Mouse (Mus musculus): ENCODE results near the gene Polh. TPM values are rescaled to one million over a fixed set of nuclear protein-coding genes. Genes with fewer than 3 reads are reported as not detected.

The Polh gene
- polyA plus RNA-seq (2012; rRNA removed) = 11.3 and 12.0 TPM in 2 replicates

GRCm38 (mm10) chr17:46202421-46203071, at the start of gene Polh, which contains the start of gene Xpo5:
Gene Polh, minus strand, starts transcription at chr17:46202645.
Gene Xpo5, plus strand, starts transcription at chr17:46202782.

GRCm38 (mm10) chr17:46247512-46248188, 45.2 kb upstream of the Polh start, which contains the start of the genes Polr1c and Yipf3:
Gene Polr1c, minus strand, starts transcription at chr17:46248054.
Gene Yipf3, plus strand, starts transcription at chr17:46248080.

GRCm38 (mm10) chr17:46160686-46161085, 41.8 kb downstream of the Polh start, which contains the start of gene Gtpbp2:
Gene Gtpbp2, plus strand, starts transcription at chr17:46161032.

GRCm38 (mm10) chr17:46152847-46153782, 49.3 kb downstream of the Polh start, which contains the start of gene Mad2l1bp:
Gene Mad2l1bp, minus strand, starts transcription at chr17:46153553.

GRCm38 (mm10) chr17:46143578-46144423, 58.6 kb downstream of the Polh start, which contains the start of gene Rsph9:
Gene Rsph9, minus strand, starts transcription at chr17:46144216.

Other genes with a start within 250 kb of the Polh start
- 205 and 227 TPM in 2 replicates for gene Vegfa, start 170.3 kb downstream of the Polh start, polyA plus RNA-seq (2012; rRNA removed)
- 92.3 and 96.9 TPM in 2 replicates for gene Mrps18a, start 91.7 kb downstream of the Polh start, polyA plus RNA-seq (2012; rRNA removed)
- 26.1 and 26.4 TPM in 2 replicates for gene Rsph9, start 58.4 kb downstream of the Polh start, polyA plus RNA-seq (2012; rRNA removed)
- gene Mad2l1bp, start 49.1 kb downstream of the Polh start, polyA plus RNA-seq (2012; rRNA removed) = 21.7 and 23.9 TPM in 2 replicates
- 186 and 196 TPM in 2 replicates for gene Gtpbp2, start 41.6 kb downstream of the Polh start, polyA plus RNA-seq (2012; rRNA removed)
- gene Xpo5, start 137 bp upstream of the Polh start, polyA plus RNA-seq (2012; rRNA removed) = 51.0 and 55.9 TPM in 2 replicates
- 120 and 123 TPM in 2 replicates for gene Polr1c, start 45.4 kb upstream of the Polh start, polyA plus RNA-seq (2012; rRNA removed)
- 68.1 and 81.0 TPM in 2 replicates for gene Yipf3, start 45.4 kb upstream of the Polh start, polyA plus RNA-seq (2012; rRNA removed)
- gene Lrrc73, start 50.9 kb upstream of the Polh start, polyA plus RNA-seq (2012; rRNA removed) = 20.0 and 20.2 TPM in 2 replicates
- gene Tjap1, start 80.4 kb upstream of the Polh start, polyA plus RNA-seq (2012; rRNA removed) = 76.4 and 83.6 TPM in 2 replicates
- 74.5 and 85.0 TPM in 2 replicates for gene Dlk2, start 94.8 kb upstream of the Polh start, polyA plus RNA-seq (2012; rRNA removed)
- gene Abcc10, start 125.7 kb upstream of the Polh start, polyA plus RNA-seq (2012; rRNA removed) = 16.7 and 17.0 TPM in 2 replicates
- gene Zfp318, start 181.1 kb upstream of the Polh start, polyA plus RNA-seq (2012; rRNA removed) = 36.2 and 37.2 TPM in 2 replicates
- 7.2 and 8.6 TPM in 2 replicates for gene Crip3, start 226.3 kb upstream of the Polh start, polyA plus RNA-seq (2012; rRNA removed)
- gene Slc22a7, start 235.8 kb upstream of the Polh start, polyA plus RNA-seq (2012; rRNA removed) = 0.14 and 0.15 TPM in 2 replicates